Mouse (Mus musculus) ES-E14 (cell line): ENCODE results near the gene Hist1h3e.

ENCODE experiments used
- CHD2 ChIP-seq: IDR thresholded peaks from 2 replicates; pipeline ENCODE4 v1.6.1; 2014; ENCODE audit warnings: mild to moderate bottlenecking, low read depth, low read length, inconsistent platforms
- MAFK ChIP-seq: IDR thresholded peaks from 2 replicates; pipeline ENCODE4 v1.6.1; 2014; ENCODE audit warnings: mild to moderate bottlenecking, low read depth, low read length, inconsistent platforms; ENCODE audit not compliant: insufficient read depth
- ZC3H11A ChIP-seq: IDR thresholded peaks from 2 replicates; pipeline ENCODE4 v1.6.1; 2012; ENCODE audit warnings: low read depth, mild to moderate bottlenecking, inconsistent platforms, low read length, borderline replicate concordance
- ZNF384 ChIP-seq: IDR thresholded peaks from 2 replicates; pipeline ENCODE4 v1.6.1; 2012; ENCODE audit warnings: low read depth, low read length, inconsistent platforms

DNA sequence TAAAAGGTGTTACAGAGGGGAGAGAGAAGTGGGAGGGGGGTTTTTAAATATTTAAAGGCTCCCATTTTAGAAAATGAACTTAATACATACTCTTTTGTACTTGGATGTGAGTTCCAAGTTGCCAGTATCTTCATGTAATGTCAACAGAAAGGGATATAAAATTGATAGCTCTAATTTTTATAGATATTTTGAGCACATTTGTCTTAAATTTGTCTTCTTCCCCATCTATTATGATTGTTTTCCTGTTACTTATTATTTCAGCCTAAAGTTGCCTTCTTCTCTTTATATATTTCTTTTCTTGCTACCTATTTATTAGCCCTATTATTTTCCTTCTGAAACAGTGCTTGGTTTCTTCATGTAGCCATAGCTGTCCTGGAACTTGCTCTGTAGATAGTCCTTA is 9.2 kb downstream of the Hist1h3e start, which contains the start of gene Hist1h1d:
- TF ChIP-seq ZC3H11A (no peak), MAFK (no peak), CHD2 (no peak), ZNF384 (no peak)
